Mouse (Mus musculus) gastrocnemius, adult 8-10 months (tissue): ENCODE measurements around the gene Fam234b. TPM values are rescaled to one million over a fixed set of nuclear protein-coding genes. Genes with fewer than 3 reads are reported as not detected.
A peak's percentile ranks its signal among the peaks of the same experiment; 100 is the strongest.

Experiments used
- DNase-seq, 2 experiments: peaks; one replicate each; pipeline ENCODE4 v3.0.0; 2022; ENCODE audit warnings: low spot score in 2 of 2
- total RNA-seq, 4 experiments: library from RNA; stranded (reverse); gene quantifications; 2 replicates each; pipeline ENCODE4 v1.2.4; 2022

Fam234b gene
- total RNA-seq, 4 experiments from 2014 or later = 3.0 to 3.6 (median 3.3) TPM

DNA sequence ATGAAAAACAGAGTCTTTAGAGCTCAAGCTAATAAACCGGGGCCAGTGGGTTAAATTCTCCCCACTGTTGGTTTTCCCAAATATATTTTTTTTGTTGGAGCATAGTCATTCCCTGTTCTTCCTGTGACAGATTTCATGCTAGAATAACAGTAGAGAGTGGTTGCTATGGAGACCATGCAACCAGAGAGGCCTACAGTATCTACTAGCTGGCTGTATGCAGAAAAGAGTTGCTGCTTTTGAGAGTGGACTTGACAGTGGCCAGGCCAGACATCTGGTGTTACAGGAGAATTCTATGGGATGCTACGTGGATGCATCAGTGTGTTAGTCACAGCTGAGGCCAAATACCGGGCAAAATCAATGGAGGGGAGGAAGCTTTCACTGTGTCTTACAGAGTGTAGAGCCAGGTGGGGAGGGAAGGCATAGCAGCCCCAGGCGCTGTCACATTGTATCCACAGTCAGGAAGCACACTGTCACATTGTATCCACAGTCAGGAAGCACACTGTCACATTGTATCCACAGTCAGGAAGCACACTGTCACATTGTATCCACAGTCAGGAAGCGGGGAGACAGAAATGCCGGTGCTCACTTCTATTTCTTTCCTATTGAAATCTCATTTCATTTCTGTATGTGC lies 26.1 kb downstream of the Fam234b start:
- no peak for DNase-seq

DNA sequence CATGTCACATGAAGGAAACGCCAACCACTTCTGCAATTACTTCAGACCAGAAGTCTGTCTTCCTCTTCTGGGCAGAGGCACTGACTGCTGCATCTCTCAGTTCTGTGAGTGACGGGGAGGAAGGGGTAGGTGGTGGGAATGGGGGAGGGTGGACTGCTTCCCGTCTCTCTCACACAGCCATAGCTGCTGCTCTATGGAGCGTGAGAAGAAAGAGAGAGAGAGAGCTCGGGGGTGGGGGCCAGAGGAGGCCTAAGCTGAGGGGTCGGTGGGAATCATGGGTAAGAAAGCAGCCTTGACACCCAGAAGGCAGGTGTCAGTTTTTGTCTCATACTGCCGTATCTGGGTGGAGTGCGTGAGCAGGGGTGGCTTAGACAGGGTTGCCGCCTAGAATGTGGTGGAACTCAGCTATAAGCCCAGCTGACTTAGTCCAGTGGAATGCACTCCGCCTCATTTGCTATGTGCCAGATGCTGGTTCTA lies 30.7 kb downstream of the Fam234b start:
- DNase-seq = no peak

DNA sequence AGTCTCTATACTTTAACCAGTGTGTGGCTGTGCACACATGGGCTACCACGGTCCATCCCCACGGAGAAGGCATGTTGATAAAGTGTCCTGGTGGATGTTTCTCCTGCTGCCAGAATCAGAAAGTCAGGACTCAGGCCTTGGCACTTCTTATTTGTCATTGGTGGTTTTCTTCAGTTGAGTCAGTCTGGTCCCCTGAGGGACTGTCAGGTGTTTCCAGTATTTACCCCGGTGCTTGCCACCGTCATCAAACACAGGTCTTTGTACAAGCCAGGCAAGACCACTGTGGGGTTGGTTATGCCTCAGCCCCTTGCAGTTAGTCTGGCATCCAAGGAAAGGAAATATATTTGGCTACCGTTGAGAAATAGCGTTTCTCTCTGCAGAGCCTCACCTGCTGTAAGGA lies 32.8 kb downstream of the Fam234b start:
- DNase-seq = no peak

DNA sequence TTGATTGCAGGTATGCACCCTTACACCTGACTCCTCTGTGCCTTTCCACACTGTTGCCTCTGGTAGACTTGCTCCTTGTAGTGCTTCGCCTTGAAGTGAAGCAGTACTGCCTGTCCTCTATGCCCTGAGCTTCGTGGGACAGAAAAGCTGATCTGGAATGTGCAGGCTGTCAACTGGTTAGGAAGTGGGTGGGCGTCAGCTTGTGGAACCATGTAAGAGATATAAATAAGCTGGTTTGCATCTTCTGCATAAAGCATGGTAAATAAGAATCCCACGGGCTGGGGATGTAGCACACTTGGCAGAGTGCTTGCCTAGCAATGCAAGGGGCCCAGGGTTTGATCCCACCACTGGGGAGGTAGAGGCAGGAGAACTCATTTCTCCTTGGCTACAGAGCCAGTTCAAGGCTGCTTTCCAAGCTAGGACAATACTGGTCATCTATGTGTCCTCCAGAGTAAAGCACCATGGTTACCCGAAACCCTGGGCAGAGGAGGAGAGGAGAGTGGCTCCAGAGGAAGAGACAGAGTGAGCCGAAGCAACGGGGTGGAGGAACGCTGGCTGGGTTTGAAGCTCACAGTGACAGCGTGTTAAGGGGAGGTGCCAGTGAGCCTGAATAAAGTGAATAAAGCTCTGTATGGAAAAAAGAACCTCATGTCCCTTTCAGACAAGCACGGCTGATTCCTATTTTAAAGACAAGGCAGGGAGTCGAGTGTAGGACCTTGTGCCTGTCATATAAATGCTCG lies 34.8 kb downstream of the Fam234b start:
- DNase-seq = no peak

DNA sequence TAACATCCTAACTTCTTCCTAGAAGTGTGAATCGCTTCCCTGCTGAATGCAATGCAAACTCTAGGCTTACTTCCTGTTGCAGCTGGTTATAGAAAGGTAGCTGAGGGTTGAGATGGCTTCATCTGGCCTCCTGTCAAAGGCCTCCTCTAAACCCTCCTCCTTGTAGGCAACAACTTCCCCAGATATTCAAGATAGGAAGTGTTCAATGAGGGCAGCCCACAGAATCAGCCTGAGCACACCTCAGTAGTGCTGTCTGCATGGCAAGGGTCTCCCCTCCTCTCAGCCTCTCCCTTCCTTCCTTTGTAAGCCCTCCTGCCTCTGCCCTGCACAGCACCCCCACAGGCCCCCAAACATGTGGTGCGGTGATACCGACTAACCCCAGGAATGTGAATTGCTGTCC lies 38.0 kb downstream of the Fam234b start:
- no peak for DNase-seq

DNA sequence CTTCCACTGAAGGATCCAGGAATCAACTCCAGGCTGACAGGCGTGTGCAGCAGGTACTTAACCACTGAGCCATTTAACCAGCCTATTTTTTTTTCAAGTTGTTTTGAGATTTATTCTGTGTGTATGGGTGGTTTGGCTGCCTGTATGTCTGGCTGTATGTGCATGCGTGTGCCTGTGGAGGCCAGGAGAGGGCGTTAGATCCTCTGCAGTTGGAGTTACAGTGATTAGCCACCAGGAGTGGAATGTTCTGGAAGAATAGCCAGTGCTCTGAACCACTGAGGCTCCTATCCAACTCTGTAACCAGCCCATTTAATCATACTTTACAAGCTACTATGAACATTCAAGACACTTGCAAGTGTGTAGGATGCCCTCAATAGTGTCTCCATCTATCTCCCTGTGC lies 38.8 kb downstream of the Fam234b start:
- no peak for DNase-seq

DNA sequence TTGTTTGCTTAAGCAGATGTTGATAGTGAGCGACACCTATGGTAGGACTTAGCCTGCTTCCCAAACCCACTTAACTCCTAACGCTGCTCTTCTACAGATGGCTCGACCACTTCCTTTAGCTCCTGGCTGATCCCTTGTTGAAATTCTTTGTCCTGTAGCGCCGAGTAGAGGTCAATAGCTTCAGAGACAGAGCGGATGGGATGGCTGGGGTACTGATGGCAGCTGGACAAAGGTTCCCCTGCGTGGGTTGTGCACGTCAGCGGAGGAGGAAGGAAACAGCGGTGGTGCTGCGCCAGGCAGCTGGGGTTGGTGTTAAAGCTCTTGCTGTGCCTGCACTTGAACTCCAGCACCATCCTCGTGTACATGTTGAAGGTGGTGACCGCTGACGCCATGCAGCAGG lies 39.5 kb downstream of the Fam234b start:
- DNase-seq = no peak

DNA sequence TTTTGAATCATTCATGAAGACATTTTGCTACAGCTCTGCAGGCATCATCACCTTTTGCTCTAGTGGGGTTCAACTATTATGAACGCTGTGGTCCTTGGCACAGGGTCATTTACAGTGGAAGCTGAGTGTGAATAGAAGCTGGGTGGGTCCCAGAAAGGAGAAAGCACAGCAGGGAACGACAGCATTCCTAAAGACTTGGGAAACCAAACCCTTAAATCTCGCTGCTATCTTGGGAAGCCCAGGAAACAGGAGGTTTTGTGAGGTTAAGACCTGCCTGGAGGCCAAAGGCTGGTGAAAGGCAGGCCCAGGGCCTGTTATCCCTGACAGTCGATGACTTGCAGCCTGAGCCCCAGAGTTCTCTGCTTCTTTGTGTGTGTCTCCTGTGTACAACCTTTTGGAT lies 40.4 kb downstream of the Fam234b start:
- no peak for DNase-seq

DNA sequence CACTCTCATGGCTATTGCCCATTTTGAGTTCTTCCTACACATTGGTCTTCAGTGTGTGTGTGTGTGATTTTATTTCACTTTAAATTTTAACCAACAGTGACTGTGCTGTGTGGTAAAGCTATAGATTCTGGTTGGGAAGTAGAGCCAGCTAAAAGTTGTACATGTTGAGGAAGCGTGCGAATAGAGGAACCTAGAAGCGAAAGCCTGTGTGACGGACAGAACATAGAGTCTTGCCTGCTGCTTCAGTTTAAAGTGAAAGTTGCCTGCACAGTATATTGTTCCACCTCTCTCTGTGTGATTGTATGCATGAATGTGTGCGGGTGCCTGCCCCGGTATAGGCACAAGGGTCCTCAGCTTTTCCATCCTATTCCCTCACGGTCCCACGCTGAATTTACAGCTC lies 42.6 kb downstream of the Fam234b start:
- DNase-seq = no peak

DNA sequence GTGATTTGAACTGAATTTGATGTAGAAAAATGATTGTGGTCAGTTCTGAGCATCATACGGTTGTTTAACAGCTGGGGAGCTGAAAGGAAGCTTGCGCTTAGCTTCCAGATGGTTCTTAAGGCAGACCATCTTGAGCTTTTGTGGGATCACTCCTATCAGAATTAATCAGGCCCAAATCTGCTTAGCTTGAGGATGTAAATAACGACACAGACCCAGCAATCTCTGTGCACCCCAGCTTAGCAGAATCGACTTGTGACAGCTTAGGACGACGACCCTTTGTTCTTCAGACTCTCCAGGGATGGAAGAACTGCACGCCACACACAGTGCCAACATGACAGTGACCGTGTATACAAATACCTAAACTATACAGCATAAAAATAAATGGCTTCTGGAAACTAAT lies 47.8 kb downstream of the Fam234b start:
- no peak for DNase-seq

DNA sequence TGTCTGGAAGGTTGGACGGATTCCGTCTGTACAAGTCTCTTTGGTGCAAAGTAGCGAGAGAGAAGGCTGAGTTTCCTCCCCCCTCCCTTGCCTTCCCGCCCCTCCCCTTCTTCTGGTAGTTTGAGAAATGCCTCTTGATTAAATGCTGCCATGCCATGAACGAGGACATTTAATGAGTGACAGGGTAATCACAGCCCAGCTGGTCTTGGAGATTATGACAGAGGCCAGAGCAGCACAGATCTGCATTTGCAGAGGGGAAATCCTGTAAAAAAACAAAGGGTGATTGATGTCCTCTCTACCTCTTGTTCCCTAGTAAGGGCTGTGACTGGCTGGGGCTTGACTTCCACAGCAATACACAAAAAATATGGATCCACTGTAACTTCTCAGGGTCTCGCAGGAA lies 50.1 kb downstream of the Fam234b start:
- no peak for DNase-seq

DNA sequence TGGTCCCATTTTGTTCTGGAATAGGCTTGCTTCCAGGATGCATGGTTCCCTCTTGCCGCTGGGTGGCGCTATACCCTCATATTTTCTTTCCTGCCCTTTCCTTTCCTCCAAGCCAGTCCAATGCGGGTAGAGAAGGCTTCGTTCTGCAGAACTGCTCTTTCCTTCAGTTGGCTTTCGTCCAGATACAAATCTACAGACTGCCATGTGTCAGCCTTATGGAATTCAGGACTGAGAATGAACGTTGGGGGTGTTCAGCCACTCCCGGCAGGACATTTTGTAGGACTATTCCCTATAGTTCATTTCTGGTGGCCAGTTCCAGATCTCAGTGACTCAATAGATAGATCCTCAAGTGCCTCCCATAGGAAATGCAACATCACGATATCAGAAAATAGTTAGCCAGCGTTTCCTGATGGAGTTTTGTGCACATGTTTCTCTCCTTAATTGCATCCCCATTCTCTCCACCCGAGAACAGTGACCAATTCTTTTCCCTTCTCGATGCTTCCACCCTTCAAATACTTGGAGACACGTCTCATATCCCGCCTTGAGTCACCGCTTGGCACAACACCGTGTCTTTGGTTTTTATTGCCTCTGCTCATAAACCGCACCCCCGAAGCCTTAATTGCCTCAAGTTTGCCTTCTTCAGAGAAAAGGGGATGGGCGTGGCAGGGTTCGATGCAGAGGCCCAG lies 52.2 kb downstream of the Fam234b start:
- DNase-seq = peak; percentile 64 to 77

DNA sequence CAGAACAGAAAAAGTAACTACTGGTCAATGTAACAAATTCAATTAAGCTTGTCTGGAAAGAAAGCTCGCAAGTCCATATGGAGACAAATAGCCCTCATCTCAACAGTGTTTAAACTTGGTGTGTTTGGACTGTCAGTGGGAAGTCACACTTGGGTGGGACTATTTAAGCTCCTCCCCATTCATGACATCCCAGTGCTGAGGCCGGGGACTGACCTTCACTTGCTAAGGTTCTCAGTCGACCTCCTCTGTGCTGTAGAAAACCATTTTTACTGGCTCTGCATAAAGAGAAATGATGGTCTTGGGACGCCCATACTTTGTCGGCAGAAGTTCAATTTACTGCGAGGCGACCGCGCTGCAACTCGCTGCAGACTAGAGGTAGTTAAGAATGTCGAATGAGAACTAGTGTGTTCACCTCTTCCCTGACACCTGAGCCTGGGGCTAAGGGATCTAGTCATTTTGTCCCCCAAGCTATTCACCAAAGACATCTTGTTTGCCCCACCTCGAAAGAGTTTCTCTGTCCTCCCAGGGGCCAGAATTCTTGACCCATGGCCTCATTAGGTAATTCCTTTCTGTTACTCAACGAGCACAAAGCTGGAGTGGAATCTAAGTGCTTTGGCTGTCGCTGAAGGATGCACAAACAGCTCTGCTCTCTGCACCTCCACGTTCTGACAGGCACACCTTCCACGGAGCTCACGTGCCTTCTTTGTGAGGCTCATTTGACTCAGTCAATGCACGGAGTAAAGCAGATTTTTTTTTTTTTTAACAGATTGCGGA lies 53.3 kb downstream of the Fam234b start:
- no peak for DNase-seq

DNA sequence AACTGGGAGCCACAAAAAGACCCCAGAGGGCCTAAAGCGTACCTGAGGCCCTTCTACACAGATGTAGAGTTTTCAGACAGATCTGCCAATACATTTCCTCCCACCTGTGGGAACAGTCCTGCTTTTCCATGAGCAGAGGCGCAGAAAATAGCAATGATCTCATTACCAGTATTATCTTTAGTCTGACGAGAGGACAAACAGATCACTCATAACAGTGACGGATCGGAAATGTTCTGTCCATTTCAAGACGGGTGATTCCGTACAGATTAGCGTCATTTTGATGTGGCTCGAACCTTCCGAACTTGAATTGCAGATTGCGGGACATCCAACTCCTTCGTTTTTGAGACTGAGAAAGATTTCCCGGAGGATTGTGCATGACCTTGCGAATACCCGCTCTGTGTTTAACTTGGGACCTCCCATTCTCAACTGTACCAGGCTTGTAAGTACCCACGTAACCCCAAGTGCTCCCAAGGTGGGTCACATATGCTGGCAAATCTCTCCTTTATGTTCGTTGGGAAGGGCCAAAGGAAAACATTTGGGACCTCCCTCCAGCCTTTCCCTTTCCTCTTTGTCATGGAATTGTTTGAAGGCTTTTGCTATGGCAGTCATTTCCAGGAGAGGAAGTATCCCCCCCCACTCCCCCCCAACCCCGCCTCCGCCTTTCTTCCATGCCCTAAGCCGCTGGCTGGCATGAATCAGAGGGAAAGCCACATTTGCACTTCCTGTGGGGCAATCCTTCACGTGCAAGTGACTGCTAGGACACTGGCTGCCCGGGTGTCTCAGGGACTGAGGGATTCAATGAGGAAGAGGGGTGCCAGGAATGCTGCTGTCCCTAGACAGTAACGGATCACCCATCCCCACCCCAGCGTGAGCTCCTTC lies 54.3 kb downstream of the Fam234b start:
- DNase-seq = no peak

DNA sequence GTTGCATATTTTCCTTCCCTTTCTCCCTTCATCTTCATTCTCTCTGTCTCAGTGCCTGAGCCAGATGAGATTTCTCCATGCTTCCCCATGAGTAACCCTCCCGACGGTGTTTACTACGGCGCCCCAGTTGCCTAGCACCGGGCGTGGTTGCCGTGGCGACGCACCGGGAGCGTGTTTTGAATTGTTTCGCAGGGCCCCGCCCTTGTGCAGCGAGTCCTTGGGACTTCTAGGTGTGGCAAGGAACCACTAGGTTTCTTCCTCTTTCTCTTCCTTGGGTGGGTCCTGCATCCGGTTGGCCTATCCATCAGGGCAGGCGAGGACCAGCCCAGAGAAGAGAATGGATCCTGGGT lies 54.9 kb downstream of the Fam234b start:
- peak; percentile 72 to 79 for DNase-seq

DNA sequence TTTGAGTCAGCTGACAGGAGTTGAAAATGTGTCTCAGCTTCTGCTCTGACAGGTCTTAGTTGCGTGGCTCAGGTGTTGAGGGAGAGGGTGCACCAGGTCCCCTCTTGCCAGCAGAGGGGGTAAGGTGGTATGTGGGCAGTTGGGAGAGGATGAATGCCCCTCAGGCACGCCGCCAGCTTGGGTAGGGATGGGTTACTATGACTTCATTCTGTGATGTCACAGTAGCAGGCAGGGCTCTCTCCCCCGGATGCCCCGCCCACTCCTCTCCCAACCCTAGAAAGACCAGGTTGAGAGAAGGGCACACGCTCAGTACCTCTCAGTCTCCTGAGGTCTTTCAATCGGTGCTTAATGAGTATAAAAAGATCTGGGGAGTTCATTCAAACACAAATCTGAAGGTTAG lies 56.4 kb downstream of the Fam234b start, which contains the start of gene Gsg1:
Gene Gsg1 (minus strand): TSS at position 199 of the 400 bp plus-strand sequence.
- no peak for DNase-seq

DNA sequence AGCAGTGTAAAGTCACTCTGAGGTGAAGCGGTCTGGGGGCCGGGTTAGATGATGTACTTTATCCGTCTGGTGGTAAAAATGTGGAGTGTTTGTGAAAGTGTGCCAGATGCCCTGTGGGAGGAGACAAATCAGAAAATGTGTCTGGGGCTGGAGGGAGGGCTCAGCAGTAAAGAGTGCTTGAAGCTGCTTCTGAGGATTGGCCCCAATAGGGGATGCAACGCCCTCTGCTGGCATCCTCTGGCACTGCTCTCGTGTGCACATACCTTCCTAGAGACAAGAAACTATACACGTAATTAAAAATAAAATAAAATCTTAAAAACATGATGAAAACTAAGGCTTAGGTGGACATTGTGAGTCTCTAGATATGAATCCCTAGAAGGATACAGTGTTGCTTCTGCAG lies 62.7 kb downstream of the Fam234b start:
- no peak for DNase-seq

DNA sequence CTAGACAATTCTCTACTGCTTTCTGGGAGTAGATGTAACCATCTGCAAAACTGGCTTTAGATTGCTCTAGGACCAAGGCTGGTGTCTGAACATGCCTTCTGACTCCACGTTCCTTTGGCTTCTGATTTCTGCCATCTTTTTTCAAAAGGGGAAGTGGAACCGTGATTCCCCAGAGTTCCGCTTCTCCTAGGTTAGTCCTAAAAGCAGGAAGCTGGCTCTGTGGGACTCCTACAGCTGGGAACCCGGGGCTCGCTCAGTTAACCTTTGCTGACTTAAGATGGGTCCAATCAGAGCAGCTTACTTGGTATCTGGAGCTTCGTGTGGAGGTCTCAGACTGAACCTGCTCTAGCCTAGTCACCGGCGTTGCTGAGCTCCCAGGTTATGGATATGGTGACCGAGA lies 63.3 kb downstream of the Fam234b start:
- DNase-seq = no peak

DNA sequence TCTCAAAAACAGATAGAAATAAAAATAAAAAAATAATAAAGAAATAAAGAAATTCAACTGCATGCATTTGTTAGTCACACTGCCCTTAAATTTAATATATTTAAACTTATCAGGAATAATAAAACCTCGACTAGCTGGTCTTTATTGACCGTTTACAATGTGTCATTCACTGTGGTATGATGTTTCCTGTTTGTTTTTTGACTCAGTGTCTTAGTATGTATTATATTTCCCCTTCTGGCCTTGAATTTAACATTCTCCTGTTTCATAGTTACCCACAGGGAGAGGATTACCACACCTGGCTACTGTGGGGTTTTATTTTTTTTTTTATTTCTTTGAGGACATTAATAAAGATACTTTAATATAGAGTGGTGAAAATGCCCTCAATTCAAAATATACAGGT lies 64.8 kb downstream of the Fam234b start:
- DNase-seq = no peak

DNA sequence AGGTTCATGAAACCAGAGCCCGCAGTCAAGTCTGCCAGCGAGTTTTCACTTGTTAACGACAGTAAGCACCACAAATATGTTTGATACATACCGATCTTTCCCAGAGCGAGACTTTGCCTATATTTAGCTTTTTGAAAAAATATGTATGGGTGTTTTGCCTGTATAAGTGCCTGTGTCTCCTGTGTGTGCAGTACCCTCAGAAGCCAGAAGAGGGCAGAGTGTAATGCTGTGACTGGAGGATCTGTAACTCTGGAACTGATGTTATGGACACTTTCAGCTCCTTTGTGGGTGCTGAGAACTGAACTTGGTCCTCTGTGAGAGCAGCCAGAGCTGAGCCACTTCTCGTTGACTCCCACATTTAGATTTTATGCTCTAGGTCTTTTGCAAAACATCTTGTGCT lies 66.4 kb downstream of the Fam234b start:
- no peak for DNase-seq

DNA sequence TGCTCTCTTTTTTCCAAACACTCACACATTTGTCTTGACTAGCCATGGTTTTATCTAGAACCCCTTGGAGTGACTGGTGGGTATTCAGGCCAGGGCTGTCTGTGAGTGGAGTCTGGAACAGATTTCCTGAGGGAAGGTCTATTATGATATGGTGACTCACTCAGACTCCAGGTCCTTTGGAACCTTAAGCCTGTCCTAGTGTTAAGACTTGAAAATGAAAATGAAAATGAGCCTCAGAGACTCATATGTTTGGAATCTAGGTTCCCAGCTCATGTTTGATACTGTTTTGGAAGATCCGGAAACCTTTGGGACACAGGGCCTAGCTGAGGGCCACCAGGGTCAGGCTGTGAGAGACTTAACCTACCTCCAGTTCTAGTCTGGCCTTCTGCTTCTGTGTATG lies 68.3 kb downstream of the Fam234b start:
- no peak for DNase-seq
